12 mouse cellular contexts compared by ENCODE assay signal in genomic region chr5:144828365-144829102, GRCm38 (mm10).
DNase-seq lines count a peak whose midpoint lies in the region; ATAC-seq and TF ChIP-seq lines count a peak whose summit lies in the region.
"Had no signal": no experiment of that assay in that cellular context is flagged by ENCODE, and none has a peak within 500 bp of the region (broad histone marks: within the 10 kb centered on the region; RNA-seq: fewer than 3 reads in every experiment).

No protein-coding gene starts in this region.

- H3K36me3 ChIP-seq in heart, adult 2 months (ENCODE audit: control insufficient read depth, insufficient read depth, low read length) = no peaks in the 10 kb centered on the region
- H3K36me3 ChIP-seq in heart, embryonic 12.5 days = peaks cover 100% of the 10 kb centered on the region
- peaks cover 100% of the 10 kb centered on the region for H3K36me3 ChIP-seq in embryonic facial prominence, embryonic 10.5 days (replicated peaks)
- peaks cover 47% of the 10 kb centered on the region for H3K36me3 ChIP-seq in intestine, embryonic 16.5 days (ENCODE audit: control insufficient read depth, insufficient read depth, low read length)
- H3K36me3 ChIP-seq in forebrain, embryonic 12.5 days (replicated peaks) = peaks cover 100% of the 10 kb centered on the region

- no peak overlapping the region for H3K4me2 ChIP-seq in heart, embryonic 12.5 days
- H3K4me2 ChIP-seq in intestine, embryonic 16.5 days (ENCODE audit: low read depth, low read length) = no peak overlapping the region
- H3K4me2 ChIP-seq in forebrain, embryonic 12.5 days = no peak overlapping the region
- H3K4me2 ChIP-seq: limb, embryonic 12.5 days; lung, embryonic 14.5 days; midbrain, embryonic 13.5 days had no signal

- TF ChIP-seq CTCF in heart, adult 2 months (IDR thresholded peaks at IDR 0.05) = no peak

- no peaks in the 10 kb centered on the region for H3K9me3 ChIP-seq in heart, embryonic 12.5 days (replicated peaks)
- no peaks in the 10 kb centered on the region for H3K9me3 ChIP-seq in embryonic facial prominence, embryonic 10.5 days
- no peaks in the 10 kb centered on the region for H3K9me3 ChIP-seq in intestine, embryonic 16.5 days (ENCODE audit: control insufficient read depth, low read length)
- no peaks in the 10 kb centered on the region for H3K9me3 ChIP-seq in forebrain, embryonic 12.5 days
- H3K9me3 ChIP-seq: limb, embryonic 12.5 days; midbrain, embryonic 13.5 days had no signal

- H3K4me1 ChIP-seq in heart, adult 2 months (ENCODE audit: control insufficient read depth, insufficient read depth, low read length) = no peaks in the 10 kb centered on the region; the same call in 1 of the 2 replicates
- H3K4me1 ChIP-seq in heart, embryonic 12.5 days (replicated peaks) = no peaks in the 10 kb centered on the region
- no peaks in the 10 kb centered on the region for H3K4me1 ChIP-seq in embryonic facial prominence, embryonic 10.5 days
- H3K4me1 ChIP-seq in intestine, embryonic 16.5 days (ENCODE audit: control insufficient read depth, insufficient read depth, low read length) = no peaks in the 10 kb centered on the region
- H3K4me1 ChIP-seq in forebrain, embryonic 12.5 days = no peaks in the 10 kb centered on the region
- H3K4me1 ChIP-seq: limb, embryonic 12.5 days; midbrain, embryonic 13.5 days had no signal

- intact Hi-C loops in heart, adult 2 months (cut with DNase I) = no loop called here
- intact Hi-C loops in gastrocnemius, postnatal 14 days (cut with DNase I; ENCODE audit: low total_unique reads) = no loop called here

- no peaks in the 10 kb centered on the region for H3K79me2 ChIP-seq in heart, adult 2 months (replicated peaks; ENCODE audit: control insufficient read depth, insufficient read depth, low read length)

- 73% methylated on average over 20 of the region's 20 CpGs for WGBS in heart, adult 2 months
- WGBS in heart, embryonic 12.5 days = 91% methylated on average over 20 of the region's 20 CpGs
- WGBS in embryonic facial prominence, embryonic 10.5 days = 95% methylated on average over 20 of the region's 20 CpGs
- WGBS in intestine, embryonic 16.5 days = 93% methylated on average over 20 of the region's 20 CpGs
- WGBS in forebrain, embryonic 12.5 days = 96% methylated on average over 20 of the region's 20 CpGs

- peak; percentile 54 to 62 for DNase-seq in heart, adult 2 months
- peak; percentile 14 for DNase-seq in NIH3T3 (ENCODE audit: low read depth)
- DNase-seq in cerebellum, adult 11-12 months = peak; percentile 70
- DNase-seq in gastrocnemius, postnatal 14 days = peak; percentile 45
- DNase-seq in embryonic facial prominence, embryonic 10.5 days (ENCODE audit: low spot score) = no peak
- DNase-seq: lung, embryonic 14.5 days had no signal

- no peak overlapping the region for H3K9ac ChIP-seq in heart, adult 2 months (ENCODE audit: low read depth, low read length)
- H3K9ac ChIP-seq in heart, embryonic 12.5 days = no peak overlapping the region
- no peak overlapping the region for H3K9ac ChIP-seq in intestine, embryonic 16.5 days (ENCODE audit: low read depth, low read length)
- no peak overlapping the region for H3K9ac ChIP-seq in forebrain, embryonic 12.5 days
- H3K9ac ChIP-seq: limb, embryonic 12.5 days; lung, embryonic 14.5 days; midbrain, embryonic 13.5 days had no signal

- H3K4me3 ChIP-seq in heart, adult 2 months = no peak overlapping the region
- no peak overlapping the region for H3K4me3 ChIP-seq in heart, embryonic 12.5 days
- no peak overlapping the region for H3K4me3 ChIP-seq in embryonic facial prominence, embryonic 10.5 days
- H3K4me3 ChIP-seq in intestine, embryonic 16.5 days (ENCODE audit: low read length) = no peak overlapping the region
- no peak overlapping the region for H3K4me3 ChIP-seq in forebrain, embryonic 12.5 days (replicated peaks)
- H3K4me3 ChIP-seq: limb, embryonic 12.5 days; midbrain, embryonic 13.5 days had no signal

- TF ChIP-seq EP300 in heart, adult 2 months (IDR thresholded peaks at IDR 0.05; ENCODE audit: insufficient read depth, low read depth, low read length) = no peak

- H3K27ac ChIP-seq in heart, adult 2 months = no peak overlapping the region
- H3K27ac ChIP-seq in heart, embryonic 12.5 days (ENCODE audit: poor library complexity, severe bottlenecking) = no peak overlapping the region
- no peak overlapping the region for H3K27ac ChIP-seq in embryonic facial prominence, embryonic 10.5 days (replicated peaks)
- H3K27ac ChIP-seq in intestine, embryonic 16.5 days (ENCODE audit: low read length) = no peak overlapping the region
- no peak overlapping the region for H3K27ac ChIP-seq in forebrain, embryonic 12.5 days
- H3K27ac ChIP-seq: kidney, postnatal 0 days; limb, embryonic 12.5 days; midbrain, embryonic 13.5 days had no signal

- no peaks in the 10 kb centered on the region for H3K27me3 ChIP-seq in heart, adult 2 months (ENCODE audit: control insufficient read depth, insufficient read depth, low read length)
- no peaks in the 10 kb centered on the region for H3K27me3 ChIP-seq in heart, embryonic 12.5 days (replicated peaks)
- no peaks in the 10 kb centered on the region for H3K27me3 ChIP-seq in embryonic facial prominence, embryonic 10.5 days (replicated peaks; ENCODE audit: low read depth, poor library complexity, severe bottlenecking)
- H3K27me3 ChIP-seq in intestine, embryonic 16.5 days (replicated peaks; ENCODE audit: control insufficient read depth, insufficient read depth, low read length) = no peaks in the 10 kb centered on the region
- no peaks in the 10 kb centered on the region for H3K27me3 ChIP-seq in forebrain, embryonic 12.5 days
- H3K27me3 ChIP-seq: limb, embryonic 12.5 days; midbrain, embryonic 13.5 days had no signal

- no peak for TF ChIP-seq POLR2A in heart, adult 2 months (IDR thresholded peaks at IDR 0.05; ENCODE audit: insufficient read depth, low read depth, low read length)

- ATAC-seq in heart, embryonic 12.5 days (ENCODE audit: insufficient number of reproducible peaks, low FRiP score) = no peak
- no peak for ATAC-seq in intestine, embryonic 16.5 days
- ATAC-seq in forebrain, embryonic 12.5 days (ENCODE audit: low FRiP score) = no peak
- ATAC-seq: midbrain, embryonic 13.5 days had no signal
